Mouse (Mus musculus) cerebellum, adult 8-10 months (tissue): ENCODE results near the gene Gm42957.
"Not testable (repeated sequence)": the region's sequence is repeated elsewhere in the genome, so short reads cannot be mapped to it uniquely, and the experiment has no call there.

ENCODE experiments used
- DNase-seq: peaks from one replicate; pipeline ENCODE4 v3.0.0; 2022

The Gm42957 gene

DNA sequence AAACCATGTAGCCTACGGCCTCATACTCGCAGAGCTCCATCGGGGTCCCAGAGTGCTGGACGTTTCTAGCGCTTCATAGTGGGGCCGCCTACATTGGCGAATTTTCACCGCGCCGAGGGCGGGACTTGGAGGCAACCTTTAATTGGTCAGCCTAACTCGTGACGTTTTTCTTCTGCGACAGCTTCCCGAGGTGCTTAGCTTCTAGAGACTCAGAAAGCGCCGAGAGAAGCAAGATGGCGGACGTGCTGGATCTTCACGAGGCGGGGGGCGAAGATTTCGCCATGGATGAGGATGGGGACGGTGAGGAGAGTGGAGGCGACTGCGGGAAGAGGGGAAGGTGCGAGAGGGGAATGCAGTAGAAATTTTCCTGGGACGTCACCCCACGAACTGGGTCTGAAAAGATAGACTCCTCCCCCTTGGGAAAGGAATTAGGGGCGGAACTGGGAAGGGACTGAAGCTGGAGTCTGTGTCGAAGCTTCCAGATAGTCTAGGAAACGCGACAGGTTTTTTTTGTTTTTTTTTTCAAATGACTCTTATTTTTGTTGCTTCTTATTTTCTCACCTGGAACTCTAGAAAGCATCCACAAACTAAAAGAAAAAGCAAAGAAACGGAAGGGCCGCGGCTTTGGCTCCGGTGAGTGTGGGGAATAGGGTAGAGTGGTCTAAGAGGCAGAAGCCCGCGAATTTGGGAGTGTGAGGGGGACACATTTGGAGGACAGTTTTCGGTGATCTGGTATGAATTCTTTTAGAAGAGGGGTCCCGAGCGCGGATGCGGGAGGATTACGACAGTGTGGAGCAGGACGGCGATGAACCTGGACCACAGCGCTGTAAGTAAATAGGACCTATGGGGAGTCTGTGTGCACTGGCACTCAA is 5.3 kb upstream of the Gm42957 start, which contains the start of gene Rbm8a:
Gene Rbm8a (plus strand): TSS at position 205 of the 872 bp plus-strand sequence.
- DNase-seq = peak; percentile 95

DNA sequence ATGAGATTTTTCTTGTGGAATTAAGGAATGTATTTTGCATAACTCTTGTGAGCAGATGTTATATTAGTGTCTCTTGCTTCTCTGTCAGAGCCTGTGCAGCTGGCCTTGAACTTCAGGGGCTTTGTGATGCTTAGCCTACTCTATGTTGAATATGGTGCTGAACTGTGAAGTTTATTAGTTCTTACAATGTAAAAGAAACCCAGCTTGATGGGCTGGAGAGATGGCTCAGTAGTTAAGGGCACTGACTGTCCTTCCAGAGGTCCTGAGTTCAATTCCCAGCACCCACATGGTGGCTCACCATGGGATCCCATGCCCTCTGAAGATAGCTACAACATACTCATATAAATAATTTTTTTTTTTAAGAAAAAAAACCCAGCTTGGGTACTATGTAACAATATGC is 3.2 kb upstream of the Gm42957 start:
- no peak for DNase-seq

DNA sequence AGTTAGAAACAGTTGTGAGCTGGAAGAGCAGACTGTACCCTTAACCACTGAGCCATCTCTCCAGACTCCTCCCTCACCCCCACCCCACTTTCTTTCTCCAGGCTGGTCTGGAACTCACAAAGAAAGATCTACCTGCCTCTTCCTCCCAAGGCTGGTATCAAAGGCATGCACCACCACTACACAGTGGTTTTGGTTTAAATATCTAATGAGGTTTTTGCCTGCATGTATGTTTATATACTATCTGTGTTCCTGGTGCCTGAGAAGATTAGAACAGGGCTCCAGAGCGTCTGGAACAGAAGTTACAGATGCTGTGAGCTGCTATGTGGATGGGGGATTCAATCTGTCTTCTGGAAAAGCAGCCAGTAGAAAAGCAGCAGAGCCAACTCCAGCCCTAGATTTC is 1.3 kb upstream of the Gm42957 start:
- DNase-seq = no peak

DNA sequence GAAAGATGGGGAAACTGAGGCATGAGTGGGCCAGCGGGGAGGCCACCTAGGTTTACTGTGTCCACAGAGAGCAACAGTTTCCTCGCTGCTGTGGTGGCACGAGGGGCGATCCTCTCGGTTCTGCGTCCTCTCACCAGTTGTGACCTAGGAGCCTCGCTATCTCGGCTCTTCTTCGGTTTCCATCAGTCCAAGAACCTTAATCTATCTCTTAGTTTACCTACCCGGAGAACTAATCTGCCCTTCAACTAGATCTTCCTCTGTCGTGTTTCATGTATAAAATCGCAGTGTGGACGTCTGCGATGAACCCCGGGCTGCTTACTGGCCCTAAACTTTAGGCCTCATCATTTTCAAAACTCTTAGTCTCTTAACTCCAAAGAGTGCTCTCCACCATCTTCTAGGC is 632 bp downstream of the Gm42957 start:
- DNase-seq = no peak

DNA sequence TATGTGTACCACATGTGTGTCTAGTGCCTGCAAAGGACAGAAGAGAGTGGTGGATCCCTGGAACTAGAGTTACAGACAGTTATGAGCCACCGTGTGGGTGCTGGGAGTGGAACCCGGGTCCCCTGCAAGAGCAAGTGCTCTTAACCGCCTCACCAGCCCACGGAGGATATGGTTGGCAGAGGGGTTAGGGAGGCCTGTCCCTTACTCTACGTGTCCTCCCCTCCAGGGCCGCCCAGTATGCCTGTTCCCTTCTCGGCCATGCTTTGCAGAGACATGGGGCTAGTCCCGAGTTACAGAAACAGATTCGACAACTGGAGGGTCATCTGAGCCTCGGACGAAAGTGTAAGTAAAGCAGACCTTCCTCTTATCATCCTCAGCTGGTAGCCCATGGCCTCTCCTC is 1.2 kb downstream of the Gm42957 start:
- DNase-seq = no peak

DNA sequence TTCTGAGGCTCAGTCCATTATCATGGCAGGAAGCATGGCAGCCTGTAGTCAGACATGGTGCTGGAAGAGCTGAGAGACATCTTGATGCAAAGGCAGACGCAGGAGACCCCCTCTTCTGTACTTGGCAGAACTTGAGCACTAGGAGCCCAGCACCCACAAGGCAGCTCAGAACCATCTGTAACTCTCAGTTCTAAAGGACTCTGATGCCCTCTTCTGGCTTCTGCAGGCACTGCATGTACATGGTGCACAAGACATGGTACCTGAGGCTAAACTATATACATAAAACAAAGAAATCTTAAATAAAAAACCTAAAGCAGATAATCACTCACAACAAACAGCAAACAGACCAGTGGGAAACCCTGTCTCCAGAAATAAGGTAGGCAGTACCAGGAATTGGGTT is 3.9 kb downstream of the Gm42957 start:
- DNase-seq = peak; percentile 61

DNA sequence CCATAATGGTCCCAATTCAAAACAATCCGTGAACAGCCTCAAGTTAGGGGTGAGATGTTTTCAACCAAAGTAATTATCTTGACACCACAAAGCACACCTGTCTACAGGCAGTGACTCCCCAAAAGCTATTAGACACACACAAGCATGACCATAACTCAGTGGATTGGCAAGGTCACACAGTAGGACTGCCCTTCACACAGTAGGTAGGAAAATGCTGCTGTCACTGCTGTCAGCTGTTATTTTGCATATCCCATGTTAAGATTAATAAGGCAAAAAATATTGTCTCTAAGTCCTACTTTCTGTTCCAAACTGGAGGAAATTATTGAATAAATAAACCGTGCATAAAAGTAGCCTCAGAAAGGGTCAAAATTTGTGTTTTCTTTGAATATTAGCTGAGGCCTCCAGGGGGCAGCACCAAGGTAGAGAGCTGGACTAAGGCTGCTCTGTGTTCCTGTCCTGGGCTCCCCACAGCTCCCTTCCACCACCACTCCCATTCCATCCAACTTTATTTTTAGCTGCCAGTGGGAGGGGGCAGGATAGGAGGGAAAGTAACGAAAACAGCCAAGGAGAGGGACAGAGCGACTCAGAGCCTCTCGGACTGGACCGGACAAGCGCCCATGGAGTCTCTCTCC is 9.9 kb downstream of the Gm42957 start, which contains the start of gene Itga10:
Gene Itga10 (plus strand): TSS at position 567 of the 632 bp plus-strand sequence.
- no peak for DNase-seq

DNA sequence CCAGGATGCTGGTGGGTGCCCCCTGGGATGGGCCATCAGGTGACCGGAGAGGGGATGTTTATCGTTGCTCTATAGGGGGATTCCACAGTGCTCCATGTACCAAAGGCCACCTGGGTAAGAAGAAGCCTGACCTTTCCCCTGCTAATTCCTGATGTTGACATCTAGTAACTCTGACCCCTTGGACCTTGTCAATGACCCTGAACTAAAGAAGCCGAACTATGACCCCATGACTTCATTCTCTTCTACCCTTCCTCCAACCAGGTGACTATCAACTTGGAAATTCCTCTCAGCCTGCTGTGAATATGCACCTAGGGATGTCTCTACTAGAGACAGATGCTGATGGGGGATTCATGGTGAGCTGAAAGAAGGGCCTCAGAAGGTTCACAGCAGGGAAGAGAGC is 12.1 kb downstream of the Gm42957 start:
- DNase-seq = no peak

DNA sequence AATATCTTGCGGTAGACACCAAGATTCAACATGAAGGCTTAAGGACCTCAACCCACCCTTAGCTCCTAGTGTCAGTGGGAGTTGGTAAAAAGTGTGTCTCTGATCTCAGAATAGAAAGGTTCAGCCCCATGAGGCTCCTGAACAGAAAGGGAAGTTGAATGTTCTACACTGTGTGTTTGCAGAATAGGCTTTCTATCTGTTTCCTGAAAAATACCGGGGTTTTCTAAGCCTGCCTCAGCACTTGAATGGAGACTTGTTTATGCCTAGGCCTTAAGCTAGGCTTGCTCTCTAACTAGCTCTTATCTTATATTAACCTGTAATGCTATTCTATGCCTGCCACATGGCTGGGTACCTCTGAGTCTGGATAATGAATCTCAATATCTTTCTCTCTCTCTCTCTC is 25.6 kb downstream of the Gm42957 start:
- DNase-seq = no peak

DNA sequence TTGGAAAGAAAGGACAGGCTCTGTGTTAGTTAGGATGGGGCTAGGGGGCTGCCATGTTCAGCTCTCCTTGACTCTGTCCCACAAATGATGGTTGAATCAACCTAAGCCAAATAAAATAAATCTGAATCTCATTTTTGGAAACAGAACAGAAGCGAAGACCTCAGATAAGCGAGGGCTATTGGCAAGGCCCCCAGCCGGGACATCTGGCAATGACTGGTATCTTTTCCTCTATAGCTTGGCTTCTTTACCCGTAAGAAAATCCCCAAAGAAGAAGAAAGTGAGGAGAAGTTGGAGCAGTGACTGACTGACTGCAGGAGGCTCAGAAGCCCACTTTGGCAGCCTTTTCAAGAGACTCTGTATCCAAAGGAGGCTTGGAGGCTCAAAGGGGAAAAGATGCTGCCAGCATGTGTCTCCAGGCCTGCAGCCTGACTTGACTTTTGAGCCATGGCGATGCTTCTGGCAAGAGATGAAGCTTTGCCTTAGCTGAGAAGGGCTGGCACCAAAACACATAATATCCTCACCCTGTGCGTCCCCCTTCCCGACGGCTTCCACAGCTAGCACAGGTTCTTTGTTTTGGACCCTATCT is 27.6 kb downstream of the Gm42957 start:
- DNase-seq = no peak

DNA sequence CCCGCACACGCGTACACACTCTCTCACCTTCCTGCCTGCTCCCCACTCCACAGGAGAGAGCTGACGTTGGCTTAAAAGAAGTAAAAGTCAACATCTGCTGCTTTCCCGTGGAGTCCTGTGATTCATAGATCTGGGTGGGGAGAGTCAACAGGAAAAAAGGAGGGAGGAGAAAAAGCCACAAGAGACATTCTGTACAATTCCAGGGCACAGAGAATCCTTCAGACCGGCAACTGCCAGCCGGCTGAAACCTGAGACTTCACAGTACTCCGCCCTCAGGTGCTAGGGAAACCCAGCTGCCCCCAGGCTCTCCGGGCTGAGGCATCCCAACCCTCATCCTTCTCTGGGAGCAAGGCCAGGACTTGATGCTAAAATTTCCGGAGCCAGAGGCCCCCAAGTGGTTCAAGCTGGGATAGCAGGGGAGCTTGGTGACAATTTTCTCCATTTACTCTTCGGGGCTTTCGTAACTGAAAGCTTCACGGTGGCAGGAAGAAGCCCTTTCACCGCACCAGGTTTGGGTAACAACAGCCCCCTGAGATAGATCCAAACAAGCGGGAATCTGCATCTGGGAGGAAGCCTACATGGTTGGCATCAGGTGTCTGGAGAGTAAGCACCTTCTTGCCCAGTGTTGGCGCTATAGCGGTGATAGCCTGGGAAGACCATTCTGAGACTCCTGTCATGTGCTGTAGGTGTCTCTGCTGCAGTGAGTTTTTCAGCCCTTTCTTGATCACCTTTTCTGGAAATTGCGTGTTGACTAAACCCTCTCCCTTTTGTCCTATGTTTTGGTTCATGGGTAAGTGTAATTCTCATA is 28.4 kb downstream of the Gm42957 start:
- peak; percentile 92 for DNase-seq

DNA sequence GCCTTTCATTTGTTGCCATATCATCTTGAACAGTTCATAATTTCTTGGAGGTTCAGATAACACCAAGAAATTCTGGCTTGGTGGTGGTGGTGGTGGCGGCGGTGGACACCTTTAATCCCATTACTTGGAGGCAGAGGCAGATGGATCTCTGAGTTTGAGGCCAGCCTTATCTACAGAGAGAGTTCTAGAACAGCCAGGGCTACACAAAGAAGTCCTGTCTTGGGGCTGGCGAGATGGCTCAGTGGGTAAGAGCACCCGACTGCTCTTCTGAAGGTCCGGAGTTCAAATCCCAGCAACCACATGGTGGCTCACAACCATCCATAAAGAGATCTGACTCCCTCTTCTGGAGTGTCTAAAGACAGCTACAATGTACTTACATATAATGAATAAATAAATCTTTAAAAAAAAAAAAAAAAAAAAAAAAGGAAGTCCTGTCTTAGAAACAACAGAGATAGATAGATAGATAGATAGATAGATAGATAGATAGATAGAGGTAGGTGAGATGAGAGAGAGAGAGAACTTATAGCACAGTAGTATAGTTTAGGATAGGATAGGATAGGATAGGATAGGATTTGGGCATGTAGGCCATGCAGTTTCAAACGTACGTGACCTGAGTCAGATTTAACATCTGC is 30.6 kb downstream of the Gm42957 start:
- DNase-seq = not testable (repeated sequence)

DNA sequence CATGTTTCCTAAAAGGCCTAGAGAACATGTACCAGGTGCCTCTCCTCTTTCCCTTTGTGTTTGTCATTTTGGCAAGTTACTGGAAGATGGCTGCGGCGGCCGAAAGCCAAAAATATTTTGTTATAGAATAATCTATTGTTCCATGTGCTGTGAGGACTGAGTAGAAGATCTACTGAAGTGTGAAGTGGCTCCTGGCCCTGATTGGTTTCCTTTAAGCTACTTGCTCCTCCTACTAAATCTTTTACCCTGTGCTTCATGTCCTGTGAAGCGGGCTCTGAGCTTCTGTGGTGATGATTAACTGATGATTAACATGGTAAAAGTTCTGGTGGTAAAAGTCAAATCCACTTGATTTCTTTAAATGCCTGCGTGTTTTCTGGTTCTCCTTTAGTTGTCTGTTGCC is 31.6 kb downstream of the Gm42957 start:
- no peak for DNase-seq

DNA sequence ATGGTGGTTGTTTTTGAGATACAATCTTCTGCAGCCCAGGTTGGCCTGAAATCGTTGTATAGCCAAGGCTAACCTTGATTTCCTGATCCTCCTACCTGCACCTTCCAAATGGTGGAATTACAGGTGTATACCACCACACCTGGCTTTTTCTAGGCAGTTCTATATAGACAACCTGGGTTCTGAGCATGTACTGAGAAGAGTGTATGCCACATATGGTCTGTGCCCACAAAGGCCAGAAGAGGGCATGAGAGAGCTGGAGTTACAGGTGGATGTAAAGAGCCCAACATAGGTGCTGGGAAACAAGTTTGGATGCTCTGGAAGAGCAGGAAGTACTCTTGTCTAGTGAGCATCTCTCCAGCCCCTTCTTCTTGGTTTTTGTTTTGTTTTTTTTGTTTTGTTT is 32.0 kb downstream of the Gm42957 start:
- no peak for DNase-seq

DNA sequence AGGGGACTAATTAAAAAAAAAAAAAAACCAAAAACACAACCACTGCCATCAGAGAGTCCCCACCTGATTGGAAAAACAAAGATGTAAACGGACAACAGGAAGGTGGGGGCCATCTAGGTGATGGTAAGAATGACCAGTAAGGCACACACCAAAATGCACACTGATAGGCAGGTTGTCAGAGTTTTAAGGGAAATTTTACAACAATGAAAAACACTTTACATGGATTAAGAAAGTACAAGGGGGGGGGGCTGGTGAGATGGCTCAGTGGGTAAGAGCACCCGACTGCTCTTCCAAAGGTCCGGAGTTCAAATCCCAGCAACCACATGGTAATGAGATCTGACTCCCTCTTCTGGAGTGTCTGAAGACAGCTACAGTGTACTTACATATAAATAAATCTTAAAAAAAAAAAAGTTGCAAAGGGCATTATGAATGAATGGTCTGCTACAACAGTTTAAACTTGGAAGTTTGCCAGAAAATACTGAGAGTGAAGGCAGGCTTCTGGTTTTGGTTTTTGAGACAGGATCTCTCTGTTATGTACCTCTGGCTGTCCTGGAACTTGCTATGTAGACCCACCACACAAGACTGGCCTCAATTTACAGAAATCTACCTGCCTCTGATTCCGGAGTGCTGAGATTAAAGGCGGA is 33.3 kb downstream of the Gm42957 start:
- DNase-seq = no peak

DNA sequence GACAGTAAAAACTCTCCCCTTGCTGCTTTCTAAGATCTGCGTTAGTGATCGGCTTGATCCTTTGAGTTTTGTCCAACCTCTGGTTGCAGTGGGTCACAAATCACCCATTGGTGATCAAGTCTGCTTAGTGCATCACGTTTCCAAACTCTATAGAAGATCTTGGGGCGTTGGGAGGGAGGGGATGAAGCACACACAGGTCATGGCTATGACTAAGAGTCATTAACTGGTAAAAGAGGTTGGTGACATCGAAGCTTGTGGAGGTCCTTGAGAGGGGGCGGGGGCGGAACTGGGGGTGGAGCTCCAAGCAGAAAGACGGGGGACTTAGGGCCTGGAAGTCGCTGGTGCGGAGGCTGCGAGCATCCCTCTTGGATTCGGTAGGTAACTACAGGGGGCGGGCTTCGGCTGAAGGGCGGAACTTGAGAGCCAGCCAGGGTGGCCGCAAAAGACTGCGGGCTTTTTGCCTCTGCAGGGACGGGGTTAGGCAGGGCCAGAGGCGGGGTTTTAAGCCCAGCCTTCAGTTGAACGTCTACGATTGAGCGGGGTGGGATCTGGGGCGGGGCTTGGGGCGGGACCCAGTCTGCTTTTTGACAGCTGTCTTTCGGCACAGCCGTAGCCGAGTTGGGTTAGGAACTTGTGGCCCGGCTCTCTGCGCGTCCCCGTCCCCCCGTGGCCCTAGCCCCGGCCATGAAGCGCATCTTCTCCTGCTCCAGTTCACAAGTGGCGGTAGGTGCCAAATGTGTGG is 34.6 kb downstream of the Gm42957 start, which contains the start of gene Ankrd35:
Gene Ankrd35 (plus strand): TSS at position 405 of the 742 bp plus-strand sequence.
- peak; percentile 74 for DNase-seq

DNA sequence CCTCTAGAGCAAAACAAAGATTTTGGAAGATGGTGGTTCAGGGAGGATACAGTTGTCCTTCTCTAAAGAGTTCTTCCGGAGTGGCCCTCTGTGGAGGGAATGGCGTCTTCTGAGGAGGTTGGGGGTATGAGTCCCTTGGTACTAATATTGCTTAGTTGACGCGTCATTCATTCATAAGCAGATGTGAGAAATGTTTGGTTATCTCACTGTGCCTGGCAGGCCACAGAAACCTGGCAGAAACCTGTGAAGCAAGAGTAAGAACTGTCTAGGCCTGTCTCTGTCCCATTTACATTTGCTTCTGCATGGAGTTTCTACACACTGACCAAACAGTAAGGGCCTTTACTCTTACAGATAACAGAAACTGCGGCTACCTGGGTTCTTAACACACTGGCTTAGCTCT is 36.2 kb downstream of the Gm42957 start:
- no peak for DNase-seq

DNA sequence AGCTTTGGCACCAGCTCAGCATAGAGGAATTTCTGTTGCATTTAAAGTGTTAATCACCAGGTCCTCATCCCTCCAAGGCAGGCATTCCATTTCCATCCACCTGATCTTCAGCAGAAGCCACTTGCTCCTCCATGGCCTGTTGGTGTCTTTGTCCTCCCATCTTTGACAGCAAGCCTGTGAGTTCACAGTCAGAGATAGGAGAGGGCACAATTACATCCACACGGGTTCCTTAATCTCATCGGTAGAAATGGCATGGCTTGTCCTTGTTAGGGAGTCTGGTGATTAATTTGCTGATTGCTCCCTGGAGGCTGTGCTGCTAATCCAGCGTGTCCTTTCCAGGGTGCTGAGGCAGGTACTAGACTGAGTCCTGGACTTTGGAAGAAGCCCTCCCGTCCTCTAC is 38.2 kb downstream of the Gm42957 start:
- no peak for DNase-seq

DNA sequence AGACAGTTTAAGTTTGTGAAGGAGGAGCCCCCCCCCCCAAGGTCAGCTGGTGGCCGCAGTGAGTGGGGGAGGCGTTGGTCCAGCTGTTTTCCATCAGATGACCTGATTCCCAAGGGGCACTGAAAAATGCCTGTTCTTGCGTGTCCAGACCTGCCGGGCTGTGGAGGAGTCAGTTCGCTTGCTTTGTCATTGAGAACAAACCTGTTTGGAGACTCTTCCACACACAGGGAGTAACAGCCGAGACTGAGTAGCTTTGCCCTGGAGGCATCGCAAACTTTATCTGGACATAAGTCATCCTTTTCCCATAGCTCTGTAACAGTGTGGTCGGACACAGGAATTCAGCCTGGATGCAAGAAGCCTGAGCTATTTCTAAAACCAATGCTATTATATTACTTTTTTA is 39.2 kb downstream of the Gm42957 start:
- DNase-seq = no peak

DNA sequence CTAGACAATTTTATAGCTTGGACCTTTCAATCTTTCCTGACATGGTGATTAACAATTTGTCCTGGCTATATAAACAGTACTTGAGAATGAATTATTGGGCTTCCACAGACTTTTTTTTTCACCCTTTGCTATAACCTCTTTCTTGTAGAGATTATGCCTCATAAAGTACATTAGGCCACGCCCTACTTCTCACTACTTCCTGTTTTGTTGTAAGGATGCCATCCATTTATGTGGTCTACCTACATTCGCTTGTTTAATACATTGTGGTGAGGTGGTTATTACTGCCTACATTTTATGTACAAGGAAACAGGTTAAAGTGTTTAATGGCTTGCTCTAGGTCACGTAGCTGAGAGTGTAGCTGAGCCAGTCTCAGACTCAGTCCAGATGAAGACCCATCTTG is 39.9 kb downstream of the Gm42957 start:
- DNase-seq = no peak

DNA sequence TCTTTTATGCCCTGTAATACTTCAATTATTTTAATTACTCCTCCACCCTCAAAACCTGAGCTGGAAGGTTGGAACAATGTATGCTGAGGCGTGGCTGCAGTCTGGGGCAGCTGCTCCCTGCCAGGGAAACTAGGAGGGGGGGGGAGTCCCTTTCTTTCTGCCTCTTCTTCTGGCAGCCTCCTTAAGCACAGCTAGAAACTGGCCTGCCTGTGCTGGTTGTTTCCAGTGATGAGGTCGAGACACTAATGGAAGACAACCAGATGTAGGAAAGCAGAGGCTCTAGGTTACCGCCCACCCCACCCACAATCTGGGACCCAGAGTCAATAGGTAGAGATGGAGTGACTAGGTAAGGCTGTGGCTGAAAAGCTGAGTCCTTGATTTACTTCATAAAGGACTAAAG is 40.4 kb downstream of the Gm42957 start:
- DNase-seq = no peak
